Mouse (Mus musculus) gastrocnemius, adult 18-20 months (tissue): ENCODE results near the gene Gm20388. TPM values are rescaled to one million over a fixed set of nuclear protein-coding genes. Genes with fewer than 3 reads are reported as not detected.
A peak's percentile ranks its signal among the peaks of the same experiment; 100 is the strongest.

Experiments
- DNase-seq: peaks from one replicate; pipeline ENCODE4 v3.0.0; 2021; ENCODE audit warnings: low spot score
- total RNA-seq, 2 experiments: library from RNA; stranded (reverse); gene quantifications; 2 replicates each; pipeline ENCODE4 v1.2.3; 2021

Gene Gm20388
- total RNA-seq, 2 experiments from 2014 or later = 10.5 to 12.3 TPM

GRCm38 (mm10) chr8:122357641-122358040, 2447.0 kb downstream of the Gm20388 start:
- no peak for DNase-seq

DNA sequence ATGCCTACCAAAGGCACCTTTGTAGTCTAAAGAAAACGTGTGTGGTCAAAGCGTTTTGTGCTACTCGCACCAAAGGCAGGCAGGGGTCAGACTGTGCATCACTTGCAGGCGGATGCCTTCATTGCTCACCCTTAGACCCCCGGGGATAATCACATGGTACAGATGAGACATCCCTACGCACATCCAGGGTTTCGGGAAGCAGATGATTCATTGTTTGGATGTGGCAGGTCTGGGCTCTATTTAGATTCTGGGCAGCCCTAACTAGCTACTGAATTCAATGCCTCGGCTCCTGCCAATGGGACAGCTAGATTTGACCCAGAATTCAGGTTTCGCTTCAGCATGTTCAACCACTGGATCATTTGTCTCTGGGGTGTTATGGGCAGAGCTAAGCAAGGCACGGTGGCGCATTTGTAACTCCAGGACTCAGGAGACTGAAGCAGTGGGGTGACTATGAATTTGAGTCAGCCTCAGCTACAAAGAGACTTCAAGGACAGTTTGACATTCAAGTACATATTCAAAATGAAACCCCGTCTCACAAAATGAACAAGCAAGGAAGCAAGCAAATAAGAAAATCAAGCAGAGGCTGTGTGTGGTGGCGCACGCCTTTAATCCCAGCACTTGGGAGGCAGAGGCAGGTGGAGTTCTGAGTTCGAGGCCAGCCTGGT, 2448.6 kb downstream of the Gm20388 start:
- no peak for DNase-seq

GRCm38 (mm10) chr8:122360696-122361416, 2450.2 kb downstream of the Gm20388 start, which contains the start of gene Trhr2:
Gene Trhr2, minus strand, starts transcription at chr8:122360746.
- DNase-seq = no peak

DNA sequence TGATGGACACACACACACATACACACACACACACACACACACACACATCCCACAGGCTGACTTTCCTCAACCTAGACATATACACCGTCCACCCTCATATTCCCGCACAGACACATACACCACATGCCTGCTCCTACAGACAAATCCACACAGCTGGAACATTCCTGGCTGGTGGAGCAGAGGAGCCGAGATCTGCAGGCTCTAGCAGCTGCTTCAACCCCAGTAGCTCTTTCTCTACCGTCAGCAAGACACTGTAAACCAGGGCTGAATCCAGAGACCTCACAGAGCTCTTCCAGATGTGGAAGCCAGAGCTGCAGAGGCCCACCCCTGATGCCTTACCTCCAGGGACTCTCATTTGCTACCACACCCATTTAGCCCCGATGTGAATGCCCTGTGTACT, 2451.6 kb downstream of the Gm20388 start:
- DNase-seq = no peak

DNA sequence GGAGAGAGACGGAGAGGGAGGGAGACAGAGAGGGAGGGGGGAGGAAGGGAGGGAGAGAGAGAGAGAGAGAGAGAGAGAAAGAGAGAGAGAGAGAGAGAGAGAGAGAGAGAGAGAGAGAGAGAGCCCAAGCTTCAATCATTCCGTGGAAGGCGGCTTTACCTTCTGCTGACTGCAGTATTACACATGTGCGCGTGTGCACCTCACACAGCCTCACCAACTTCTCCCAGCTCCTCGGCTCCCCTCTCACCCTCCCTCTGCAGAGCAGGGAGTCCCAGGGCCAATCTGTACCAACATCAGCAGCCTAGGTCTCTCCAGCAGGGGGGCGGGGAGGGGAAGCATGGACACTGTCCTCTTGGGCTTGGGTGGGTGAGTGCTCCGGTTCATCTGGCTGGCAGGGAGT, 2452.3 kb downstream of the Gm20388 start:
- DNase-seq = no peak

DNA sequence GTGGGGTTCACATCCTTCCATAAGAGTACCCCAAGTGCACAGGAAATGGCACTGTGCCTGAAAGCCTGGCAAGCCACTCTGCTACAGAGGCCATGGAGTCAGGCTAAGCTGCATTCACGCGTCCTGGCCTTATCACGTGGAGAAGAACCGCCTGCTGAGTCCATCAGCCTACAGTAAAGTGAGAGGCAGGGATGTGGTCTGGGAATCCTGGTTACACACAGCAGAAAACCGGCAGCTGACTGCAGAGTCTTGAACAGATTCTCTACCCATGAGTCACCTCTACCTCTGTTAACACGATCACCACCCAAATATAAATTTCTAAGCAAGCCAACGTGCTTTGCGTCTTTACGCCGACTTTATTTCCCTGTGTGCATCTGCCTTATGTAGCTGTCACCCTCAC, 2457.9 kb downstream of the Gm20388 start:
- no peak for DNase-seq

DNA sequence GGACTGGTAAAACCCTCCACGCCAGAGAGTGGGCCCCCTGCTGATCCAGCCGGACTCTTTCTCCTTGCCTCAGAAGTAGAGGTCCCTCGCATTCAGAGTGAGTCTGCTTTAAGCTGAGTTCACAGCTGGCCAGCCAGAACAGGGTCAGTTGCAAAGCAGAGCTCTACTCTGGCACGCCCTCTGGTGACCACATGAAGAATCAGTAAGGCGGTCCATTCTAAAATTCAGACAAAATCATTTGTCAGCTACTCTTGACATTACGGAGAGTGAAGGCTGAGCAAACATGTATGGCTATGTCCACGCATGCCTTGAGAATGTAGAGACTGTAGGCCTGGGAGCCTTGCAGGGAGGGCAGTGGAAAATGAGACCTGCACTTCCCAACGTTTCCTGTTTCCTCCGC, 2459.0 kb downstream of the Gm20388 start:
- DNase-seq = peak; percentile 71

DNA sequence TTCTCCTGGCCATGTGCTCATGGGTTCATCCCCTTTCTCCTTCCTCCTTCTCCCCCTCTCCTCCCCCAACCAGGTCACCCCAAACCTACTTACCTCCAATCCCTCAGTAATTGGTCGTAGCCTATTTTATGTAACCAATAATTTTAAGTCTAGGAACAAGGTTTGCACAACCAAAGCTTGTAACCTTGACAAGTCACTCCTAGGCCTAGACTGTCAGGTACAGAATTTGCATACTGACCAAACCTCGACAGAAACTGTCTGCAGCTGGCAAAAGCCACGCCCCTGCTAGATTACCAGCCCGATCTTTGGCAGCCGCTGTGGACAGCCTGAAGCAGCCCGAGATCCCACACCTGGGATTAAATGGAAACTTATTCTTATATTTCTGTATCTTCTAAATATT, 2461.1 kb downstream of the Gm20388 start:
- DNase-seq = no peak

GRCm38 (mm10) chr8:122375320-122375719, 2464.7 kb downstream of the Gm20388 start:
- DNase-seq = no peak

DNA sequence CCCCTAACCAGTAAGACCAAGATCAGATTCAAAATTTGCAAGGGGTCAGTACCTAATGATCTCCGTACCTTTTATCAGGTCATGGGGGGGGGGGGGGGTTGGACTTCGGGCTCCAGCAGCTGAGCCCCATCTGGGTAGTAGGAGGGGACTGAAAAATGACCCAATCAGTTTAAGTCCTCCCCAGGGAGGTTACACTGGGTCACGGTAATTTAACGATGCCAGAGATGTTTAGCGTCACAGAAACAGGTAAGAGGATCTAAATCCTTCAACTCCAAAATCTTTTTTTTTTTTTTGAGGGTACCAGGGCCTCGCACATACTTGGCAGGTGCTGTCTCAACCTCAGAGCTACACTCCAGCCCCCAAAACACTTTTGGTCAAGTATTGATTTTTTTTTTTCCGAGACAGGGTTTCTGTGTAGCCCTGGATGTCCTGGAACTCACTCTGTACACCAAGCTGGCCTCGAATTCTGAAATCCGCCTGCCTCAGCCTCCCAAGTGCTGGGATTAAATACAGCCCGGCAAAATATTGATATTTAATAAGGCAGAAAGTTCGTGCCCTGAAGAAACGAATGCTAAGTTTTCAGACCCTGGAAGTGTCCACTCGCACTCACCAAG, 2465.2 kb downstream of the Gm20388 start:
- no peak for DNase-seq

DNA sequence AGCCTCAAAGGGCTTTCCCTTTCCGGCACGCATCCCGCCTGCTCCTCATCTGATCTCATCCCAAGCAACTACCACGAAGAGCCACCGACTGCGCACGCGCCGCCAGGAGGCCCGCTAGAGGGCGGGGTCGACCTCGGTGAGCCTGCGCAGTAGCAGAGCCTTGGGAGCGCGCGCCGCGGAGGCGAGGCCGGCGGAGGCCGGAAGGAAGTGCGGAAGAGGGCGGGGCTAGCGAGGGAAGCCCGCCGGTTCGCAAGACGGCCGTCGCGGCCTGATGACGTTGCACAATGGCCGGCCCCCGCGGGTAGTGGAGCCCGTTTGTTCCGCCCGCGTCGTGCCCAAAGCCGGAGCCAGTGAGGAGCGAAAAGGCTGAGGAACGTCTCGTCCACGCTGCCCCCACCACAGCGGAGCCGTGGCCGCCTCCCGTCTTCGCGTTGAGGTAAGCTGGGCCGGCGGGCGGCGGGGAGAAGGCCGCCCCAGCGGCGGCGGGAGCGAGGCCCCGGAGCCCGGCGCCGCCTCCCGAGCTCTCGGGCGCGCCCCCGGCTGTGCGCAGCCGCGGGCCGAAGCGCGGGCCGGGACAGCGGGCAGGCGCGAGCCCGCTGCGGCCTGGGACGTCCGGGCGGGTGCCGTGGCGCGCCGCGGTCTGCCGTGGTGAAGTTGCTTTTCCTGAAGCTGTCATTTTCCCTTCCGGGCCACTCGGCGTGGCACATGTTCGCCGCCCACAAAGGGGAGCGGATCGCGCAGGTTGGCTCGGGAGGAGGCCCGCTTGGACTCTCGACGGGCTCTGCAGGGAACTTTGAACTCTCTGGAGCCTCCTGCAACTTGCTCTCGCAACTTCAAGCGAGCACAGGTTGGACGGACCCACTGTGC, 2466.0 kb downstream of the Gm20388 start, which contains the start of gene Zc3h18:
Gene Zc3h18 (plus strand): TSS at position 245 of the 867 bp plus-strand sequence.
- peak; percentile 99 for DNase-seq

- no peak for DNase-seq
These were observed 2472.4 kb downstream of the Gm20388 start for GRCm38 (mm10) chr8:122383039-122383438.

DNA sequence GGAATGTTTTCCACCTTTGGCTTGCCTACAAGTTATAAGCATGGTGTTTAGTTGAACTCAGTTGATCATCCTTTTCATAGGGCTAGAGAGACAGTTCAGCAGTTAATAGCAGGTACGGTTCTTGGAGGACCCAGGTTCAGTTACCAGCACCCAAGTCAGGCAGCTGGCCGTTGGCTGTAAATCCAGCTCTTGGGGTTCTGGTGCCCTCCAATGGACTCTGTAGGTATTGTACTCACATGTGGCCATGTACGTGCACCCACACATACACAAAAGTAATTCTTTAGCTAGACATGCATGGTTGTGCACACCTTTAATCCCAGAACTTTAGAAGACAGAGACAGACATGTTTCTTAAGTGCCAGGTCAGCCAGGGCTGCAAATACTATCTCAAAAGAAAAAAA, 2478.7 kb downstream of the Gm20388 start:
- no peak for DNase-seq

GRCm38 (mm10) chr8:122390758-122391157, 2480.1 kb downstream of the Gm20388 start:
- no peak for DNase-seq

DNA sequence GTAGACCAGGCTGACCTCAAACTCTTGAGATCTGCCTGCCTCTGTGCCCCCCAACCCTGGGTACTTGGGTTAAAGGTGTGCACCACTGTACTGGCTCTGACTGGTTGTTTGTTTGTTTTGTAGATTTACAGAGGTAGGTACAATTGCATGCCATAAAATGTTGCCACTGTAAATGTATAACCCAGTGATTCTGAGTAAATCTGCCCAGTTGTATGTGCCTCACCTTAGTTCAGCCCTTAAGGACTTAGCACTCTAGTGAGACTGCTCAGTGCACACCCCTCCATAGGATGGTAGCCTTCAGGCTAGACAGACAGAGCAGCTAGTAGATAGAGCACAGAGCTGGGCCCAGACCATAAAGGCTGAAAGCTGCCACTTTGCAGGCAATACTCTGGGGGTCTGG, 2483.1 kb downstream of the Gm20388 start:
- DNase-seq = no peak

GRCm38 (mm10) chr8:122395291-122395690, 2484.7 kb downstream of the Gm20388 start:
- no peak for DNase-seq

DNA sequence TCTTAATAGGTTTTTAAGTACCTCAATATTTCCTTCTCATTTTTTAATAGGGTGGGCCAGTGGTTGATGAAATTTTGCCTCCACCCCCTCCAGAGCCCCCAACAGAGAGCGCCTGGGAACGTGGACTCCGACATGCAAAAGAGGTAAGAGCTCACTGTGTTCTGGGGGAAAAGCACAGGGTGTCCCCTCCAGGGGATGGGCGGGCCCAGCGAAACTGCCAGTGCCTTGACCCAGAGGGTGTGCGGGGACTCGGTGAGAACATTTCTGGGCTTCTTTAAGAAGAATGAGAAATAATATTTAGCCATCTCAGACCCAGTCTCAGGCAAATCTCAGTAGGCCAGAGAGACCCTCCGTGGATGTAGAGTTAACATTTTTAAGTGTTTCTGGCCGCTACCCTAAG, 2487.5 kb downstream of the Gm20388 start:
- DNase-seq = peak; percentile 56

DNA sequence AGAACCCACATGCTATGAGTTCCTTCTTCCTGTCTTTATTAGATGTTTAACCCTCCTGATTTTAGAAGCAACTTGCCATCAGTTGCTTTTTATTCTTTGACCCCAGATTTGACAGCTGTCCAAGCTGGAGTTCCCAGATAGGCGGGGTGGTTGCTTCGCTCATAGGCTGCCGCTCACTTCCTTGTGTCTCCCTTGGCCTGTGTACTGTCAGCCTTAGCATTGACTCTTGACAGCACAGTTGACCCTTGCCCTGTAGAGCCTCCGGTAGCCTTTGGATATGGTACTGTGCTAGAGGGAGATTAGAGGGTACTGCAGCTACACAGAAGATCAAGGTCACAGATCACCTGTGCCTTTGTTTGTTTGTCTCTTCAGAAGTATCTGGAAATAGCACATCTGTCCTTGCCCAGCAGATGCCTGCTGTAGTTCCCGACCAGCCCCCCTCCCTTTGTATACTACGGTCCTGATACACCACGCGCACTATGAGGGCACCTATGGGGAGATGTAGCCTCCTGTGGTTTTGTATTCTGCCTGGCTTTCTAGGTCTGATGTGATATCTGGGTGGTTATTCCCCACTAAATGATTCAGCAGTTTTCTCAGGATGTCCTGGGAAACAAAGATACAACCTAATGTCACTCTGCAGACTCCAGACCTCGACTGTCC, 2494.6 kb downstream of the Gm20388 start:
- DNase-seq = no peak

GRCm38 (mm10) chr8:122407678-122408077, 2497.0 kb downstream of the Gm20388 start:
- peak; percentile 27 for DNase-seq

DNA sequence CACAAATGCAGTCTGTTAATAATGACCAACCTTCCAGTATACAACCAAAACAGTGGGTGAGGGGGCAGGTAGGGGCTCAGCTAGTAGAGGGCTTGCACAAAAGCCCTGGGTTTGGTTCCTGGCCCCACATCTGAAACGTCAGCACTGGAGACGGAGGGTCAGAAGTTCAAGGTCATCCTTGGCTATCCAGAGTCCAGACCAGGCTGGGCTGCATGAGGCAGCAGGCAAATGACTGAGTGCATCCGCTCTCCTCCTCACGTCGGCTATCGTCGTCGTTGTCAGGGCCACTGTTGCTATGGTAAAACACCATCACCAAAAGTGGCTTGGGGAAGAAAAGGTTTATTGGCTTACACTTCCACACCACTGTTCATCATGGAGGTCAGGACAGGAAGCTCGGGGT, 2503.7 kb downstream of the Gm20388 start:
- no peak for DNase-seq

- no peak for DNase-seq
These were observed 2504.9 kb downstream of the Gm20388 start for GRCm38 (mm10) chr8:122415554-122415953.
